Mouse (Mus musculus) heart, postnatal 25 days (tissue): ENCODE measurements at regions not wholly inside any gene's neighbourhood (a gene's known extent, or its start where the extent isn't known, plus 50 kb on each side); places are given as distances from the start of the nearest gene placed in this dataset.
A peak's percentile ranks its signal among the peaks of the same experiment; 100 is the strongest.
"Not testable (repeated sequence)": the region's sequence is repeated elsewhere in the genome, so short reads cannot be mapped to it uniquely, and the experiment has no call there.

Experiments
- DNase-seq: peaks from one replicate; pipeline ENCODE4 v3.0.0; 2022; ENCODE audit warnings: low spot score
- intact Hi-C: fragments of 180-260 bp; cut with DNase I; formaldehyde crosslinking; loops from one replicate; pipeline ENCODE4 v1.15.1; 2025

DNA sequence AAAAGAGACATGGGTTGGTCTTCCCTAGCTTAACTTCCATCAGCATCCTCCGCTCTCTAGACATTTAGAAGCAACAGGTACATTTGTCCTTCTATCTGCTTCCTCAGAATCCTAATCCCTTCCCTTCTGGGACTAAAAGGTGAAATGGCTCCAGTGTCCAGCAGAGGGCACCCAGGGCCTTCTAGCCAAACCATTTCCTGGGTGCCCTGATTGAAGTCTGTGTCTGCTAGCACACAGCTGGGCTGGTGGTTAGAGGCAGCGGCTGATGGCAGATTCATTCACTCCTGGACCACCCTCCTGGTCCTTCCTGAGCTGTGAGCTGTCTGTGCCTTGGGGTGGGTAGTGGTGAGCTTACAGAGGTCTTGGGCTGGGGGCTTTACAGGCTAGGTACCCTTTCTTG lies 76.5 kb upstream of the Col13a1 start:
- no peak for DNase-seq
- intact Hi-C loops = loop anchor here (2.0 kb wide), 1 partner anchor 47 kb away; no protein-coding TSS in a partner anchor

- intact Hi-C loops = no loop called here
- DNase-seq = peak; percentile 22
These were observed 70.9 kb upstream of the Col13a1 start for GRCm38 (mm10) chr10:62049782-62050192.

DNA sequence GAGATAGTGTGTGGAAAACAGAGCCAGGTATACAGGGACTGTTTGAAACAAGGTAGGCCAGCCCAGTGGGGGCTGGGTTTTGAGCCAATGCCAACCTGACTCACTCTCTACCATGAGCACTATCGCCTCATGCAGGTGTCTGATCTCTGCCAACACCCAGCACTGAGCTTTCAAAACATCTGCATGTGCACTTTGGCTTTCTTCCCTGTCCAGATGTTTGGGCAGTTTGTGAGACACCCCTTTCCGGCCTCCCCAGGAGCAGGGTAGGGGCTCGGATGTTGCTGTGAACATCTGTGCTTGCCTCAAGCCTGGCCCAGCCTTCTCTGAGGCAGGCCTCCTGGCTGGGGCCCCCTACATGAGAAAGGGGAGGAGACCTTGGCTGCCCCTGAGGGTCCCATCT lies 65.5 kb upstream of the Col13a1 start:
- DNase-seq = no peak
- intact Hi-C loops = no loop called here

DNA sequence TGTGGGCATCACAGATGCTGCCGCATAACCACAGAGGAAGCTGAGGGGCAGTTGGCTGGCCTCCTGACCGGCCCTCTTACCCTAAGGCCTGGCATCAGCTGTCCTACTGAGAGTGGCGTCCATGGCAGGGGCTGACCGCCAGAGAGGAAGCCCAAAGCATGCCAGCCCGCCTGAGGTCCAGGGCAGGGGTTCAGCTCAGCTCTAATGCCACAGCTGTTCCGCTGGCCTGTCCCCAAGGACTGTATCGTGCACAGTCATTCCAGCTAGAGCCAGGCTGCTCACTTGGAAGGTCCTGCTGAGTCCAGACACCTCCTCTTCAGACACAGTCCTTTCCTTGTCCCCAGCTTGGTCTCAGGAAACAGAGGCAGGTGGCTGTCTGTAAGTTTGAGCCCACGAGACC lies 61.0 kb upstream of the Col13a1 start:
- no peak for DNase-seq
- intact Hi-C loops = no loop called here

DNA sequence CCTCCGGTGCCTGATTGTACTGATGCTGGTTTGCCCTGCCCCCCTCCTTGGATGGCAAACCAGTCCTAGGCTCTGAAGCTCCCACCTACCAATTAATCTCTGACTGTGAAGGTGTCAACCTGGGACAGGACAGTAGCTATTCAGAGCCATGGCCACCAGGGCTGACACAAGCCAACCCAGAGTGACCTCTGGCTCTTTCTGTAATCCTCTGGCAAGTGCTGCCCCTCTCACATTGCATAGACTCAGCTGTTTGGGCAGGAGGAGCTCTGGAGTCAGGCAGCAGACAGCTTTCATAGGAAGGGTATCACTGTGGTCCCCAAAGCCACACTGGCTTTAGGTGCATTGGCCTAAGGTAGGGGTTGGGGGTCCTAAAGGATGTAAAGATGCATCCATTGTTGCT lies 59.7 kb upstream of the Col13a1 start:
- intact Hi-C loops = no loop called here
- DNase-seq = no peak

- intact Hi-C loops = no loop called here
- no peak for DNase-seq
These were observed 58.7 kb upstream of the Col13a1 start for GRCm38 (mm10) chr10:62037402-62038199.

GRCm38 (mm10) chr10:62036815-62037214 lies 57.9 kb upstream of the Col13a1 start:
- intact Hi-C loops = no loop called here
- no peak for DNase-seq

DNA sequence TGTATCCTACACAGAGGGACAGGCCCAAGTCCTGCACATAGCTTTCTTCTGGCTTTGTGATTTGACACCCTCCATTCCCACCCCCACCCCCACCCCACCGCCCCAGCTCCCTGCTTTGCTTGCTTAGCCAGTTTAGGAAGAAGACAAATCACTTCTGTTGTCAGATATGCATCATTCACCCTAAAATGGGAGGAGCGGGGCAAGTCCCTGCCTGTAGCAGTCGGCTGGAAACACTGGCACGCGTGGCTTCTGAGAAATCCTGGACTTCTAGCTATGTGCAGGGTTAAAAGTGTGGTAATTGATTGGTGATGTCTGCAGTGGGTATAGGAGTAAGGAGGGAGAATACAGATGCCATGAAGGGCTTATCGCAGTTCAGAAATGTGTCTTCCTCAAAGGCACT lies 55.4 kb upstream of the Col13a1 start:
- intact Hi-C loops = no loop called here
- no peak for DNase-seq

DNA sequence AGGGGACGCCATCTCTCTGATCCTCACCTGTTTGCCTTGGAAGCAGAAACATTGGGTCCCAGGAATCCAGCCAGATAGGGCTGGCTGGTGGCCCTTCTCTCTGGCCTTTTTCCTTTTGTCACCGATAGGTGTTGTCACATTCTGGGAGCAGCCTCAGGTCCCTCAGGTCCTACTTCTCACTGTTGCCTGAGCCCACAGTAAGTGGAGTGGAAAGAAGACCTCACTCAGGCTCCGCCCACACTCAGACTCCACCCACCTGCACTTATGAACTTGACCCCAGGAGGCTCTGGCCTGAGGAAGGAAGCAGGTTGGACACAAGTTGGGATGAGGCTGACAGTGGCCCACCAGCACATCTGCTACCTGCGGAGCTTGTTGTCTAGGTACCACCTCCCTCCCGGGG lies 54.8 kb upstream of the Col13a1 start:
- intact Hi-C loops = no loop called here
- DNase-seq = peak; percentile 23

GRCm38 (mm10) chr10:62031986-62032385 lies 53.1 kb upstream of the Col13a1 start:
- intact Hi-C loops, DNase-seq: not testable (repeated sequence)

DNA sequence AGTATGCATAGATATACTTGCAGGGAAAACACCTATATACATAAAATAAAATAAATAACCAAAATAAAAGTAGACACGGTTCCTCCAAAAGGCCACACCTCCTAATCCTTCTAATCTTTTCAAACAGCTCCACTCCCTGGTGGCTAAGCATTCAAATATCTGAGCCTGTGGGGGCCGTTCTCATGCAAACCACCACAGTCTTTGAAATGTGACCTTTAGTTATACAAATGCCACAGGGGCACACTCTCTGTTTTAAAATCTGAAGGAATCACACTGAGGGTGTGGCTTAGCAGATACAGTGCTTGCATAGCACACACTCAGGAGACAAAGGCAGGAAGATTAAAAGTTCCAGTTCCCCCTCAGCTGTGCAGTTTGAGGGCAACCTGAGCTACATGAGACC lies 50.4 kb upstream of the Col13a1 start:
- intact Hi-C loops = no loop called here
- no peak for DNase-seq
